Mouse (Mus musculus) subcutaneous adipose tissue, adult 2 months (tissue): Measurements from ENCODE around the gene A230072I06Rik. TPM values are rescaled to one million over a fixed set of nuclear protein-coding genes. Genes with fewer than 3 reads are reported as not detected.

Source experiments
- polyA plus RNA-seq: library from polyadenylated mRNA; depleted of rRNA; stranded (reverse); fragments of >200 nt; gene quantifications from 2 replicates; pipeline ENCODE4 v1.2.3, GENCODE M21; 2012; ENCODE audit warnings: low replicate concordance; rRNA removed

The A230072I06Rik gene
- not detected in 2 replicates for polyA plus RNA-seq

DNA sequence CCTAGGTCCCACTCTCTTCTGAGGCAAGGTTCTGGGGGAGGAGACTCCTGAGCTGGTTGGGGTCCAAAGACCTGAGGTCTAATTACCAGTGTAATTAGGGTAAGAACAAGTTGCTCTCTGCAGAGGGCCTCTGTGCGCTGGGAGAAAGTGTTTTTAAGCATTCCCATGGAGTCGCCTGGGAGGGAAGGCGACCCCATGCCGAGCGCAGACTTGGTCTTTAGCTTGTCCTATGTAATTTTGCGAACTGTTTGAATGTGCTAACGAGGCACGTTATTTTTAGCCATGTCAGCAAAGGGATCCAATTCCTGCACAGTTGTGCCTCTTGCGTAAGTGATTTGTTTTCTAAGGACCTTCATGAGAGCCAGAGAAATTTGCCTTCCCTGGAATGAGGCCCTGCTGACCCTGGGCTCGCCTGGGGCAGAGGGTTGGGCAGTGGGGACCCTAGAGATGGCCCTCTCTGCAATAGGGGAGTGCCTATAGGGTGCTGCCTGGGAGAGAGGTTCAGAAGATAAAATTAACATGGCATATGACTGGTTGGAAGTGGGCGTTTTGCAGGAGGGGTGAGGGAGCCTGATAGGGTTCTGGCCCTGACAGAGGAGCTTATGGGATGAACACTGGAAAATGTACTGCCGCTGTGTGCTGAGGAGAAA lies at the start of gene A230072I06Rik:
TSS of gene A230072I06Rik (plus strand) at position 157 of the 650 bp plus-strand sequence.

Other genes starting within 250 kb of the A230072I06Rik start
- not detected in 2 replicates for gene Sox1, start 116.5 kb downstream of the A230072I06Rik start, polyA plus RNA-seq